Mouse (Mus musculus) frontal cortex, adult 2 months (tissue): ENCODE measurements at regions not wholly inside any gene's neighbourhood (a gene's known extent, or its start where the extent isn't known, plus 50 kb on each side); places are given as distances from the start of the nearest gene placed in this dataset.
"Not testable (repeated sequence)": the region's sequence is repeated elsewhere in the genome, so short reads cannot be mapped to it uniquely, and the experiment has no call there.

Experiments
- DNase-seq, 2 experiments: peaks; one replicate each; pipeline ENCODE4 v3.0.0; 2022; ENCODE audit warnings: low spot score in 1 of 2; ENCODE audit errors: extremely low spot score in 1 of 2

DNA sequence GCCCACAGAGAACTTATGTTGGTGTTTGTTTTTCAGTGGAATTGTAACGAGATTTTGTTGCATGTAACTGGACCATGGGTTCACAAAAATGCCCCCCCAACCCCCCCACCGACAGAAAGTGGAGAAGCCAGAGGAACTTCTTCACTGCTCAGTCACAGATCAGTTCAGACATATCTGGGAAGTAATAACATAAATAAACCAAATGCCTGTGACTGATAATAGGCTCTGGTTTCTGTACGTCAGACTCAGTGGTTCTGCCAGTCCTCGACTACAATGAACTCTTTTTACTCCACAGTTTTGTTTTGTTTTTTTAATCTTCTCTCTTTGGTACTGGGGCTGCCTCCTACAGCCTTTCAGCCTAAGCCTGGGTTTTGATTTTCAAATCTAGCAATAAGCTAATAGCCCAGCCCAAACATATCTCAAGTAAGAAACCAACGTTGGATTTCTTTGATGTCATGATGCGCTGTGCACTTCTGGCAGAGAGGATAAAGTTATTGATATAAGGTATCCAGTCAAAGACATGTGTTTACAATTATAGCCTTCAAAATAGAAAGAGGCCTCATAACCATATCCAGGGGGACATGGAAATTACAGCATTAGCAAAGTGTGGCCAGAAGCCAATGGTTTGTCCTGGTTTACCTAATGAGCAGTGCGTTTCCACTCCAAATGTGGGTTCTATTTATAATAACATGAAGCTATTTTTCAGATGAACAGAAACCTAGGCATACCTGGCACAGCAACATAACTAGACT lies 244.0 kb upstream of the Intu start:
- DNase-seq = no peak

GRCm38 (mm10) chr3:40297120-40297519 lies 234.0 kb upstream of the Intu start:
- no peak for DNase-seq

DNA sequence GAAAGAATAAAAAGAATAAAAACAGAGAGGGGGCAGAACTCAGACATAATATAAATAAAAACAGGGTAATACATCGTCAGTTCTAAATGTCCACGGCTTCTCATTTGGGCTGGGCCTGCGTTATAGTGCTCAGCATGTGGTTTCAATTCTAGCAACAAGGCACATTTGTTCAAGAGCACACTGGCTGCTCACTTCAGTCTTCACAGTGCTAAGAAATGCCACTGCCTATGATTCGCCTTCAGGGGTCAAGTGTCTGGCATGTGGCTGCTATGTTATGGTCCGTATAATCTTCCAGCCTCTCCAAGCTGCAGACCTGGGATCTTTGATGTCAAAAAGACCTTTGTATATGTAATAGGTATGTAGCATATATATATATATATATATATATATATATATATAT lies 210.8 kb upstream of the Intu start:
- DNase-seq = no peak

DNA sequence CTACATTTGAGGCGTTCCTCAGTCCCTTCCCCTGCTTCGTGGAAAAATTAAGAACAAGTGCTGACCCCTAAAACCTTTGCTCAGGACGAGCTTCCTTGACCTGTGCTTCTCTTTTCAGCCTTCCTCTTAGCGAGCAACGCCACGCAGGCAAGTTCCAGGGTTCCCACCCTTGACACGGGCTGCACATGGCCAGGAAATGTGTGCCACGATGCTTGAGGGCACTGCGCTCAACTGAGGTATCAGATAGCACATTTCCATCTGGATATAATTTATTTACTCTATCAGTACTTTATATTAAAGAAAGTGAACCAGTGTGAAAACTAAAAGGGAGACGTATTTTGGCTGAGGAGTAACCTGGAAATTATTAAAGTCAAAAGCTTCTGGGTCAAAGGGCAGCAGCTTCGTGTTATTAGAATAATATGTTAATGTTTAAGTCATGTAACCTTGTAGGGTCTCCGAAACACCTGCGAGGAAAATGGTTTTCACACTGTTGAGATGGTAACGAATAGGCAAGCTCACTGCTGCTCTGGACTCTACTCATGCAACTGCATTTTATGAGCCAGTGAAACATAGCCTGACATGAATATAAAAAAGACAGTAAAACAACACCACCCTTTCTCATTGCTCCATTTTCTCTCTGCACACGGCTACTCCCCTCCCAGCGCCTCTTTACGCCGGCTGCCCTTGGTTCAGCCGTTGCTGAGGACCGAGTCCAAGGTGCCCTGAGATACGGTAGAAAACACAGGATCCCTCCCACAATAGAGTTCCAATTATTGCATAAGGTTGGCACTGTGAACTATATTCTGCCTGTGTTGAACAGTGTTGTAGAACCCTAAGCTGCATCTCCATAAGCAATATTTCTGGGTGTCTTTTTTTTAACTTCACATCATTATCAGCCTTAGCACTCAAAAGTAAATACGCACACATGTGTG lies 204.9 kb upstream of the Intu start:
- DNase-seq = no peak

GRCm38 (mm10) chr3:40339492-40340030 lies 191.5 kb upstream of the Intu start:
- no peak for DNase-seq

DNA sequence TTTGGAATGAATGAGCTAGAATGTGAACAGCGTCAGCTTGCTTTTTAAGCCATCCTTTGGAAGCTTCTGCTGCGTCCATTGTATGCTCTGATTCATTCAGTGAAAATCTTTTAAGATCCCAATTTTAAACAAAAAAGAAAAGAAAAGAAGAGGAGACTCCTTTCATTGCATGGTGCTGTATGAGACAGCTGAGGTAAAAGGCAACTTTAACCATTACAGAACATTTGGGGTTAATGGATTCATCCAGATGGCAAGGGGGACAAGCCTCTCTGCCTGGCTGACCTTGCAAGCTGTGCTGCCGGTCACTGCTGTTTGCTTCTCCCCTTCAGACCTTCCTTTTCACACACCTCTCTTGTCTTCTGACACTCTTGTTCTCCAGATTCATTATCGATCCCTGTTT lies 176.0 kb upstream of the Intu start:
- DNase-seq = no peak

GRCm38 (mm10) chr3:40368421-40368820 lies 162.7 kb upstream of the Intu start:
- DNase-seq = no peak

- DNase-seq = no peak
Observed at GRCm38 (mm10) chr3:40371411-40371810, 159.7 kb upstream of the Intu start.

DNA sequence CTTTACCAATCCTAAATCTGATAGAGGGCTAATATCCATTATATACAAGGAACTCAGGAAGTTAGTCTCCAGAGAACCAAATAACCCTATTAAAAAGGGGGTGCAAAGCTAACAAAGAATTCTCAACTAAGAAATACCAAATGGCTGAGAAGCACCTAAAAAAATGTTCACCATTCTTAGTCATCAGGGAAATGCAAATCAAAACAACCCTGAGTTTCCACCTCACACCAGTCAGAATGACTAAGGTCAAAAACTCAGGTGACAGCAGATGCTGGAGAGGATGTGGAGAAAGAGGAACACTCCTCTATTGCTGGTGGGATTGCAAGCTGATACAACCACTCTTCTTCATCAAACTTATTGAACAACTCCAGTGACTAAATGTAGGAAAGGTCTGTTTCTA lies 154.9 kb upstream of the Intu start:
- DNase-seq = not testable (repeated sequence)

- DNase-seq = no peak
Observed at GRCm38 (mm10) chr3:40377416-40377815, 153.7 kb upstream of the Intu start.

DNA sequence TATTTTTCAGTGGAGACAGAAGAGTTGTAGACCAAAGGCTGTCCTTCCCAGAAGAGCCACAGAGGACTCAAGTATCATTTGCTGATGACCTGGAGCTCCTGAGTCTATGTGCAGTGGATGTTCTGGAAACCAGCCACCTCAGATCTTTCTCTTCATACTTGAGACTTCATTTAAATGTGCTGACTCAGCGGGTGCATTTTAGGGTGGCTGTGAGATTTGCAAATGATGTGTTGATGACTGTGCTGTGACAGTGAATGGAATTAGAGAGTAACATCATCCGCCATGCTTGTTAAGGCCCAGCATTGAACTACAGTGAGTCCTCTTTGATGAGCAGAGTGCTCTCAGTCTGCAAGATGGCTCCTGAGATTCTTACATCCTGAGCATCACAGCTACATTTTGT lies 152.0 kb upstream of the Intu start:
- no peak for DNase-seq

DNA sequence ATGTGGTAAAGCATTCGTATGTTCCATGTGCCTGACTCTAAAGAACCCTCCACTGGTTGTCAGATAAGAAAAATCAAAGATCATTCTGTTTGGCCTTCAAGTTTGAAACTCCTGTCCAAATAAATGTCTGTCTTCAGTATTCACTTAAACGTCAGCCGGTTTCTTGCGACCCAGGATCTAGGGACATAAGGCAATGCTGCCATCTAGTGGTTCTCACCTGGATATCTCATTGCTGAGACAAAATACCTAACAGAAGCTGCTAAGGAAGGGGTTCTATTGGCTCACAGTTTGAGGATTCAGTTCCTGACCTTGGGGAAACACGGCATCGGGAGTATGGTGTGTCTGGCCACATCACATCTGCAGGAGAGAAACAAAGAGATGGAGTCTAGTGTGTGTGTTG lies 139.5 kb upstream of the Intu start:
- DNase-seq = peak in 1 of 2 experiments; percentile 77

GRCm38 (mm10) chr3:40398184-40398583 lies 132.9 kb upstream of the Intu start:
- DNase-seq = peak in 1 of 2 experiments; percentile 1

GRCm38 (mm10) chr3:40403402-40403801 lies 127.7 kb upstream of the Intu start:
- DNase-seq = no peak

GRCm38 (mm10) chr3:40405095-40405948 lies 125.8 kb upstream of the Intu start:
- no peak for DNase-seq

DNA sequence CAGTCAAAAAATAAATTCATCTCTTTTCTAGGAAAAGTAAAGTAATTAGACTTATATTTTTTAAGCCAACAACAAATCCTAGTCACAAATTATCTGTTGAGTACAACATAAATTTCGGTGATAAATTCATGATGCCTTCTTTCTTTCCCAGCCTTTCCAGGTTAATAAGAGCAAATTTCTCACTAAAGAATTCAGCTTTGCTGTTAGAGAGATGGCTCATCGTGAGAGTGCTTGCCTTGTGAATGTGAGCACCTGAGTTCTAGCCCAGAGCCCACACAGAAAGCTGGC lies 125.2 kb upstream of the Intu start:
- DNase-seq = no peak

GRCm38 (mm10) chr3:40408921-40409488 lies 122.1 kb upstream of the Intu start:
- DNase-seq = no peak

- no peak for DNase-seq
Observed at GRCm38 (mm10) chr3:40410749-40411310, 120.3 kb upstream of the Intu start.

DNA sequence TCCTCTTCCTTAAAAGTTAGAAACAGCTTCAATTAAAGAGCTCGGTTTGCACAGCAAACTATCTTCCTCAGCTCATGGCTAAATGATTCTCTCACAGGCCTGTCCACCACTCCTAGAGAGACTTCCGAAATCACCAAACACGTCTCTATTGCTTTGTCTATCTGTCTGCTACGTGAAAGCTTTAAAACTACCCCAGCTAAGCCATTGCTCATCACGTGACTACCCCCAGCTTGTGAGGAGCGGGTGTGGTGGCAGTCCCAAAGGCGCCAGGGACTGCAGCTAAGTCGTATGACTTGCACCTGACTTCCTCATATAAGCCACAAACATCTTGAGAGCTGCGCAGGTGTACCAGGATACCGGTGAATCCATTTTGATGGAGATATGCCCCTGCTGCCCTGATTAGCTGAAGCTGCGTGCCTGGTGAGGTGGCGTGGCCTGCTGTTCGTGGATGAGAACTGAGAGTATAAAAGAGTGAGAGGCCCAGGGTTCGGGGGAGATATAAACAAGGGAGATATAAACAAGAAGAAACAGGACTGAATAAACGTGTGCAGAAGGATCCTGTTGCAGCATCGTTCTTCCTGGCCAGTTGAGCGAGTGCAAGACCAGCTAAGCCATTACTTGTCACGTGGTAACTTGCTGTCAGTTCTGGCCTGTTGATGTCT lies 105.8 kb upstream of the Intu start:
- DNase-seq = not testable (repeated sequence)

- no peak for DNase-seq
Observed at GRCm38 (mm10) chr3:40426070-40426469, 105.0 kb upstream of the Intu start.
